Mouse (Mus musculus) cerebellum, postnatal 36 days (tissue): ENCODE data around the gene Hlx.

Source experiments
- DNase-seq, 2 experiments: peaks; one replicate each; pipeline ENCODE4 v3.0.0; 2021 to 2022; ENCODE audit warnings: mixed read lengths in 2 of 2

Gene Hlx

DNA sequence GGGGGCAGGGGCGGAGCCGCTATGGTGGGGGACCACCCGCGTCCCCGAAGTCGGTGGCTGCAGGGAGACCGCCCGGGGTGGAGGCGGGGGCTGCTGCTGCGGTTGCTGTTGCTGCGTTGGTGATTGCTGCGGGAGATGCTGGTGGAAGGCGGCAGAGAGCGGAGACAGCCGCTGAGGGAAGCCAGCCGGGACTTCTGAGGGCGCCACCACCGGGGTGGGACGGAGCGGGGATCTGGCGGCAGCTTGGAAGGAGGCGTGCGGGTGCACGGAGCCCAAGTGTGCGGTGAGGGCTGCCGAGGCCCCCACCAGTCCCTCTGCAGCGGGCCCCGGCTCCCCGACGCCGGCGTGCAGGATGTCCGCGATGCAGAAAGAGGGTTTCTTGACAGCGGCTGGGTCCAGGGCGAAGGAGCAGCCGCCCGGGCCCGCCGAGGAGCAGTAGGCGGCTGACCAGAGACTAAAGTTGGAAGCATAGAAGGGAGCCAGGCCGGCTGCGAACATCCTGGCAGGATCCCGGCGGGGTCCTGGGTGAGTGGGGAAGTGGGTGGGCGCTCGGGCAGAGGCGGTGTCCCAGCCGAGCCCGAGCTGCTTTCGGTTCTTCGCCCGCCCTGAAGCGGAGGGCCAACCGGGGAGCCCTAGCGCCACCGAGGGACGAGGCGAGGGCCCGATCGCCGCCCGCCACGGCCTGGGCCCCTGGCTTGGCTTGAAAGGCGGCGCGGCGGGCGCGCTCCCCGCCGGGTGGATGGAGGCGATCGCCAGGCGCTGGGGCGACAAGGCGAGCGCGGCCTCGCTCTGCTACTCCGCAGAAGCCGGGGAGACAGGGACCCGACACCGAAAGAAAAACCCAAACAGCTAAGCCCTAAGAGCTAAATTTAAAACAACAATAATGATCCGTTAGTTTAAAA is 524 bp downstream of the Hlx start:
- DNase-seq, result peak; percentile 21 to 24

DNA sequence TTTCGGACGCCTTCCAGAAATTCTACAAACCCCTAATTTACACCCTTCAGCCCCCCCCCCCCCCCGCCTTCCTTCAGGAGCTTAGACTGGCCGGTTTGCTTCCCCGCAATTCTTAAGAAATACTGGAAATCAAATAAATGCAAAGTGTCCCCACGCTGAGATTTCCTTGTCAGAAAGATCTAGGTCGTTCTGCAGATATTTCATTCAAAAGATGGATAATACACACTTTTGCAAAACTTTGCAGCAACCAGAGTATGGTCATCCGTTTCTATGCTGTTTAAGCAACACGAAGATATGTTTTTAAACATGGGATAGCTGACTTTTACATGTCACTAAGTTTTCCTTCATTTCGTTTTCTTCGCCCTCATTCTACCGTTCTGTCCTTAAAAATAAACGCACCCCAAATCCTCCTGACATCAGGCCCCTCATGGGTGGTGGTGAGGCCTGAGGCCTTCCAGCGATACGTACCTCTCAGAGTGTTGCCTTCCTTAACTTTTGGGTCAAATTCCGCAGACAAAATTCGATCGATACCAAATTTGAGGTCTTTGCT is 1.3 kb downstream of the Hlx start:
- peak in 1 of 2 experiments; percentile 4 for DNase-seq

DNA sequence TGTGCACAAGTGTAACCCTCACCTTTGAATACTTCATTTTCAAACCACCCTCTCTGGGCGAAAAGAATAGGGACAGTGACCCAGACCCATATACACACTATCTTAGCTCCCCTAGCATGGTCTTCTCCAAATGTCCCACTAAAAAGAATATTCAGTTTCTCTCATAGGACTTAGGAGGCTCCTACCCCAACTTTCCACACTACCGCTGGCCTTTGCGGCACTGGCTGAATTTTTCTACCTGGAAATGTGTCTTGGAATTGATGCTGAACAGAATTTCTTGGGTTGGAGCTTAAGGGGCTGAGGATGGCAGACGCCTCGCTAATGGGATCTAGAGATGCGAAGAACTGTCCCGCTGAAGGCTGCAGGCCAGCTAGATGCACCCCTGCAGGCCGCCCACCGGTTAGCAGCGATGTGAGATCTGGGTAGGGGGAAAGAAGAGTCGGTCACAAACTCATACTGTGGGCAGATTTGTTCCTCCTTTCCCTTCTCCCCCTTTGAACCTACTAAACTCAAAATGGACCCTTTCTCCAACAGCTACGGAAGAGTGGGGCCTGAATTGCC is 1.9 kb downstream of the Hlx start:
- DNase-seq, result peak in 1 of 2 experiments; percentile 4

DNA sequence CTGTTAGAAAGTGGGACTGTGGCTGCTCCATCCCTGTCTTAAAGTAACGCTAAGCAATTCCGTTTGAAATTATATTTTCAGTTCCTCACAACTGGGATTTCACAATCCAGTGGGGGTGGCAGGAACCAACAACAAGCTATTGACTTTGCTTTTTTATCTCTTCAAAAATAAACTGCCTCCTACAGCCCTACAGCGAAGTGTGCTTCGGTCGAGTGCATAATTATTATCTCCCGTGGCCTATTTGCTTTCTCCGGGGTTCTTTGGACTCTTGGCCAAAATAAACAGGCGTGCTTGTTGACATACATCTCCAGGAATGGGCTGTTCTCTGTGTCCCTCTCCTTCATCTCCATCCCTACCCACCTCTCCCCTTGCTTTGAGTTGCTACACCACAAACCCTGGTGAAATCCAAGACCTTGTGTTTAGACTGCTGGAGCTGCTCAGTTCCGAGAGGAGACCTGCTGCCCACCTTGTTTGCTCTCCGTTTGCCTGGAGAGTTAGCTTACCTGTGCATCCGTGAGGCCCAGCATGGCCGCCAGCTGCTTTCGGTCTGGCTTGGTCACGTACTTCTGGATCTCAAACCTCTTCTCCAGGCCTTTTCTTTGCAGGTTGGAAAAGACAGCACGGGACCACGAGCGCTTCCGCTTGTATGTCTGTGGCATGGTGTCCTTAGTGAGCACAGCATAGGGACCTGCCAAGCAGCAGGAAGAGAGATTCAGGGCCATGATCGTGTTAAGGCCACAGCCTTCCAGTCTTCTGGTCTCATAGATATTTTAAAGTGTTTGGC is 2.9 kb downstream of the Hlx start:
- DNase-seq, result peak in 1 of 2 experiments; percentile 11

DNA sequence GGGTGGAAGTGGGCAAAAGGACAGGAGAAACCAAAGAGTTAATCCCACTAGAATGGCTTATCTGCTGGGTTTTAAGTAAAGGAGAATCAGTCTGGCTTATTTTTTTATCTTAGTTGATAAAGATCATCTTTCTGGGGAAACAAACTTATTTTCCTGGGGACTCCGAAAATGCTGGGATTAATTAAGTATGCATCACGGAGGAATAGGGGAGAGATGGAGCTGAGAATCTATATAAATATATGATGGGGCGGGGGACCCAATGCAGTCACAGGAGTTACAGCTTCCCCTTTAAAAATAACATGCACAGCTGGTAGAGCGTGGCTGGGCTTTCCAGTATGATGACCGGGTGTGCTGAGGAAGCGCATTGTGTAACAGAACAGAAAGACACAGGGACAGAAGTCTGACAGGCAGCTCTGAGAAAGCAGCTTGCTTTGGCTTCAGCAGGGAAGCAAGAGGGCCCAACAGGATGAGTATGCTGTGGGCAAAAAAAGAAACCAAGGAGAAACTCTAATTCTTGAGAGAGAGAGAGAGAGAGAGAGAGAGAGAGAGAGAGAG is 3.8 kb downstream of the Hlx start:
- no peak for DNase-seq

- peak; percentile 14 to 22 for DNase-seq
These were observed 4.8 kb downstream of the Hlx start for GRCm38 (mm10) chr1:184727401-184728265.

DNA sequence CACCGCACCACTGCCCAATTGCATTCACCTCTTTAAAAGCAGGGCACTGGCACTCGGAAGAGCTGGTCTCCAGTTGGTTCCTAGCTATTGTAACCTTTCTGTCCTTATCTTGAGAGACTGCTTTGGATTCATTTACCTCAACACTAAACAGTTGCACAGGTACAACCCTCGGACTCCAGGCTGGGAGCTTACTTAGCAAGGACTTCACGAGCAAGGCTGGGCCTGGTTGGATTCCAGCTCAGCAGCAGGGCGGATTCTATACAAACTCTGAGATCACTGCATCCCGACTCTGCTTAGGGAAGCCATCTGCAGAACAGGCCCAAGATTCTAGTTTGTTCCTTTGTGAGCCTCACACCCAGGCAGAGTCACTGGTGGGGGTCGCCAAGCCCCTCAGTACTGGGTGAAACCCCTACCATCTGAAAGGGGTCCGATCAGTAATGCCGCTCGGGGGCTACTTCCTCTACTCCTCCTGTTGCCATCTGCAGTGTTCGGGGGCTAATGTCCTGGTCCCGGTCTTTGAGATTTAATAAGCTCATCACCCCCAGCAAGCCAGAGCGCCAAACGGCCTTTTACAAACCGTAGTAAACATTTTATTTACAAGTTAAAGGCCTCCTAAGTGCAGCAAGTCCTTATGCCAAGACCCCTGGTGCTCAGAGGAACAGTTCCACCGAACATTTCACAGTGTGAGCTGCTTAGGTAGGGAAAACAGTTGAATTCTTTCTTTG is 5.7 kb downstream of the Hlx start:
- DNase-seq, result no peak

DNA sequence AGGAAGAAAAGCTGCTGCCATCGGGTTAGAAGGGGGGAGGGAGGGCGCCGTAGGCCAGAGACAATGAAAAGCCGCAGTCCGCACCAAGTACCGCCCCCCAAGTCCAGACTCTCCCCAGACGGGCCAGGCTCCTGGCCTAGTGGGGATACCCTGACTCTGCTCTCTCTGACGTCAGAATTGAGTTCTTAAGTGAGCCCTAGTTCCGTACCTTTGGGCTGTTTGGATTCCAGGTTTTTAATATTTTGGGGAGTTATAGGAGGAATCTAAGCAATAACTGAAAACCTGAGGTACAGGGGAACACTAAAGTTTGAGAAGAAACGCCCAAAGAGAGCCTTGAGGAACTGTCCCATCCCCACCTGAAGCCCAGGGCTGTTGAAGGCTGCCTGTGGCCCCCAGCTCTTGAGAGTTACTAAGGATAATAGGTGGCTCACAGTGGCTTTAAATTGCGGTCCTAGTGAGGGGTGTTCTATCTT is 7.1 kb downstream of the Hlx start:
- no peak for DNase-seq

DNA sequence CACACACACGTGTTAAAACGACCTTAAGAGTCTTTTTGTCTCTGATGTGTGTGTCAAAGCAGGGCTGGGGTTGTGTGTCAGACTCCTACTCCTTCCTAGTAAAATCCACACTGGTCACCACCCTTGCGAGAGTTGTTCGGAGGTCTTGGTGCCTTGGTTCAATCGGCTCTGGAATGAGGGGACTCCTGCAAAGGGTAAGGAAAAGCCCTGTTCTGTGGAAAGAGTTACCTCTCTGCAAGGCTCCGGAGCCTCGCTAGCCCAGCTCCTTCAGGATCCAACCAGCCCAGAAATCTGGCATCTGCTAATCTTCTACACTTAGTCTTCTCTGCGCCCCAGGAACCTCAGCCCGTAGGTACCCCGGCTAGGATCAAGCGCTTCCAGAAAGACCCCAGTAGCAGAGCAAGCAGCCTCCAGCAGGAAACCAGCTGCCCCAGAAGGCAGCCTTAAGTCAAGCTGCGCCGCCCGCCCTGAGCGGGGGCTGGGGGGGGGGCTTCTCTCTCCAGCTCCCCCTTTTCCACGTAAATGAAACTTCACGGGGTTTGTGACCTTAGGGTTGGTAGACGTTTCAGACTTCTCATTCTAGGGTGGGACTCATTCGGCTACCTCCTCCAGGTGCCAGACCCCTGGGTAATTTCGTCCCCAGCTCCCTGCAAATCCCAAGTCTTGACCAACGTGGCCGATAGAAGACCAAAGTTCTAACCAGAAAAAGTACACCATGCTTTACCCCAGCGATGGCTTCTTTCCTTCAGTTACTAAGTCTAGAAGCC is 7.7 kb downstream of the Hlx start:
- DNase-seq, result no peak

GRCm38 (mm10) chr1:184723899-184724298 is 8.5 kb downstream of the Hlx start:
- no peak for DNase-seq

DNA sequence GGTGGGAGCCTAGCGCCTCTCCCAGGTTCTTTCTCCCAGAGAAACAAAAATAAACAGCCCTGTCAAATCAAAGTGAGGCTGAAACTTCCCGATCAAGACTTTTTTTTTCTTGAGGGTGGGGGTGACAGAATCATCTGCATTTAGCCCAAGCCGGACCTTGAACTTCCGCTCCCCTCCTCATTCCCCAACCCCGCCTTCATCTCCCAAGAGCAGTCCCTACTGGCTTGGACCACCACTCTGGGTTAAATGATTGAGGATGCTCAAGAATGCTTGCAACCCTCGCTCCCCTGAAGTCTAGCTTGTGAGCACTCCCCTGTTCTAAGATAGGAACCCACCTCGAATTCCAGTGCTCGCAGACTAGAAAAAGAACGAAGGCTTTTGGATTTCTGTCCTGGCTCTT is 11.3 kb downstream of the Hlx start:
- no peak for DNase-seq

DNA sequence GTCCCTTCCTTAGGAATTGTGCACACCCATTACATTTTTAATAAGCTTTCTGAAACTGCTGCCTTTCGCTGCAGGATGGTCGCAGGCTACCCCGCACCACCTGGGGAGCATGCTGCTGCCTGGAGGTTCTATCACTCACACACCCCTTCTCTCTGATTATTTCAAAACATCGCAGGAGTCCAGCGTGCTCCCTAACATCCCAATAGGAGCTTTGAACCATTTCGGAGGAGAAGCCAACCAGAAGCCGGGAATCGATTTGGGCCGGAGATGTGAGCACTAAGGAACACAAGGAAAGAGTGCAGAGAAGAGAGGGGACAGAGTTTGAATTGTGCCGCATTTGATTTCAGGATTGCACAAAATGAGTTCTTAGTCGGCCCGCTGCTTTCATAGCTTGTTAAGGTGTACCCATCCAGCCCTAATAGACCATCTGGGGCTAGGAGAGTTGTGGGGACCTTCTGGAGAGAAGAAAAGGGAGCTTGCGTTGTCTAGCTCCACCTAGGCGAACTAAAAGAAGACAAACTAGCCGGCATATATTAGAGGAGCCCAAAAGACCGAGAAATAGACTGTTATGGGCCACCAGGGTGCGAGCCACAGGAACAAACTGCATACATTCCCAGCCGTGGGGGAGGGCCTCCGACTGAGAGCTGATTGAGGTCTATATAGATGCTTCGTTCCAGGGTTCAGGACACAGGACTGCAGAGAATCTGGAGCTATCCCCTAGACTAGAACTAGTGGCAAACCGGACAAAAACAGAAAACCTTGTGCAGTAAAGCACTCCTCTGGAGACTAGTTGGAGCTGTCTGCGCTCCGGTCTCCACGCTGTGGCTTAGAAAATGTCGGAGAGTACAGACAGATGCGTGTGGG is 12.0 kb downstream of the Hlx start:
- no peak for DNase-seq

GRCm38 (mm10) chr1:184718261-184719120 is 13.9 kb downstream of the Hlx start:
- DNase-seq, result no peak

DNA sequence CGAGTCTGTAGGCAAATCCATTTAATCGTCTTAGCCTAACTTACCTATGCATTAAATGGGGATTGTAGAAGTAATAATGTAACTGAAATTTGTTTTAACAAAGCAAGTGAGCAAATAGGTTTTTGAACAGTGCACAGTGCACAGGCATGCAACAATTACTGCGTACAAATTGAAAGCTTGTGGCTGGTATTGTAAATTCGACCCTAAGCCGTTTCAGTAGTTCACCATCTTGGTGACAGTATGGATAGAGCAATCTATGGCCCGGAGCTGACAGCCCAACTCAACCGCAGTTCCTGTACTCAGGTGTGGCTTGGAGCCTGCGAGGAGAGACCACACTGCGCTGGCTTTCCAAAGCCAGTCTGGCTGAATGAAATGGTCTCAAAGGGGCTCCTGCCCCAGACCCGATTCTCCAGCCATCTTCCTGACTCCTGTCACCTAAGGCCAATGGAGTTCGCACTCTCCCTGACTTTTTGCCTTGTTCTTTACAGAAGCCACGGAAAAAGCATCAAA is 14.7 kb downstream of the Hlx start:
- DNase-seq, result no peak

- DNase-seq, result no peak
These were observed 15.3 kb downstream of the Hlx start for GRCm38 (mm10) chr1:184717016-184717568.

GRCm38 (mm10) chr1:184716117-184716516 is 16.3 kb downstream of the Hlx start:
- DNase-seq, result no peak

GRCm38 (mm10) chr1:184715693-184716092 is 16.7 kb downstream of the Hlx start:
- DNase-seq, result no peak

DNA sequence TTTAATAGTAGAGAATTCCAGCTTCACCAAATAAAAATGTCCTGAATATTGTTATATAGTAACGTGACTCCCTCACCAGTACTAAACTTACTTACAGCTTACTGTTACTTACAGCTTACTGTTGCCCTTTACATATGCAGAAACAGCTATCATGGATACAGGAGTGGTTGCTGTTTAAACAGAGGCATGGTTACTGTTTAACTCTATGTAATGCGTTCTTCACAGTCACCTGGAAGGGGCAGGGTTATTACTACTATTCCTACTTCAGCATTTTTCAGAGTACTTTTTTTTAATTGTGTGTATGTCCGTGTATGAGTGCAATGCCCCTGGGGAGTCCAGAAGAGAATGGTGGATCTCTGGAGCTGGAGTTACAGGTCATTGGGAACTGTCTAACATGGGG is 17.9 kb downstream of the Hlx start:
- no peak for DNase-seq
